Mouse (Mus musculus): Measurements from ENCODE around the gene St8sia6.
"Not testable (repeated sequence)": the region's sequence is repeated elsewhere in the genome, so short reads cannot be mapped to it uniquely, and the experiment has no call there.

St8sia6 gene

GRCm38 (mm10) chr2:13634866-13635265 lies 159.0 kb downstream of the St8sia6 start:
- no peak for DNase-seq (ENCODE audit: extremely low read depth, low read depth)

GRCm38 (mm10) chr2:13630136-13630832 lies 163.6 kb downstream of the St8sia6 start:
- no peak for DNase-seq (ENCODE audit: extremely low read depth, low read depth)

GRCm38 (mm10) chr2:13603636-13604035 lies 190.2 kb downstream of the St8sia6 start:
- DNase-seq (ENCODE audit: extremely low read depth, low read depth) = not testable (repeated sequence)

- DNase-seq (ENCODE audit: extremely low read depth, low read depth) = no peak
These were observed 190.8 kb downstream of the St8sia6 start for GRCm38 (mm10) chr2:13603093-13603492.
